ENCODE assay signal across 25 mouse cellular contexts in genomic region chr2:128380581-128380980, GRCm38 (mm10).
A peak's percentile ranks its signal among the peaks of the same experiment; 100 is the strongest.
DNase-seq lines count a peak whose midpoint lies in the region; ATAC-seq and TF ChIP-seq lines count a peak whose summit lies in the region.
"Had no signal": no experiment of that assay in that cellular context is flagged by ENCODE, and none has a peak within 500 bp of the region (broad histone marks: within the 10 kb centered on the region; RNA-seq: fewer than 3 reads in every experiment).

No protein-coding gene starts in this region.

- H3K79me3 ChIP-seq in C2C12 (ENCODE audit: low read depth): peaks cover 60% of the 10 kb centered on the region

- H3K79me2 ChIP-seq in C2C12 (ENCODE audit: control insufficient read depth, insufficient read depth): peaks cover 100% of the 10 kb centered on the region
- H3K79me2 ChIP-seq in myocyte (ENCODE audit: control insufficient read depth, insufficient read depth): peaks cover 95% of the 10 kb centered on the region

- no peak overlapping the region for H3K9ac ChIP-seq in hindbrain, embryonic 14.5 days
- H3K9ac ChIP-seq: embryonic facial prominence, embryonic 13.5 days; forebrain, embryonic 15.5 days; hindbrain, embryonic 12.5 days; kidney, embryonic 15.5 days; liver, embryonic 13.5 days; midbrain, embryonic 13.5 days had no signal

- no peaks in the 10 kb centered on the region for H3K36me3 ChIP-seq in hindbrain, embryonic 10.5 days
- no peaks in the 10 kb centered on the region for H3K36me3 ChIP-seq in hindbrain, embryonic 14.5 days (replicated peaks; ENCODE audit: control insufficient read depth, insufficient read depth)
- H3K36me3 ChIP-seq in C2C12 (ENCODE audit: control insufficient read depth, insufficient read depth) (peaks cover 3% of the 10 kb centered on the region), myocyte (ENCODE audit: control insufficient read depth, insufficient read depth) (no peaks in the 10 kb centered on the region)
- H3K36me3 ChIP-seq: embryonic facial prominence, embryonic 13.5 days; forebrain, embryonic 15.5 days; hindbrain, embryonic 12.5 days; kidney, embryonic 15.5 days; liver, embryonic 13.5 days; midbrain, embryonic 13.5 days had no signal

- no peak for TF ChIP-seq POLR2A in bone marrow macrophage, adult 2 months (IDR thresholded peaks at IDR 0.05; ENCODE audit: borderline replicate concordance, low read depth, low read length)
- no peak for TF ChIP-seq POLR2A in myocyte (IDR thresholded peaks at IDR 0.05; ENCODE audit: insufficient read length, low read depth)

- H3K4me1 ChIP-seq in hindbrain, embryonic 10.5 days (replicated peaks): peaks cover 35% of the 10 kb centered on the region
- H3K4me1 ChIP-seq in hindbrain, embryonic 14.5 days (replicated peaks; ENCODE audit: control insufficient read depth, insufficient read depth, low read length): peaks cover 10% of the 10 kb centered on the region
- peaks cover 36% of the 10 kb centered on the region for H3K4me1 ChIP-seq in bone marrow macrophage, adult 2 months (ENCODE audit: control insufficient read depth, insufficient read depth, low read length)

- H3ac ChIP-seq in C2C12 (ENCODE audit: control insufficient read depth, insufficient read length, low read depth) (no peak overlapping the region), myocyte (ENCODE audit: control insufficient read depth, insufficient read length) (no peak overlapping the region)

- peak overlapping the region; percentile 29; the same call in 1 of the 2 replicates for H3K27ac ChIP-seq in hindbrain, embryonic 10.5 days
- no peak overlapping the region for H3K27ac ChIP-seq in hindbrain, embryonic 14.5 days
- peak overlapping the region; percentile 7; the same call in 1 of the 2 replicates for H3K27ac ChIP-seq in bone marrow macrophage, adult 2 months (ENCODE audit: insufficient read depth, low read depth, low read length)
- H3K27ac ChIP-seq: embryonic facial prominence, embryonic 13.5 days; forebrain, embryonic 15.5 days; hindbrain, embryonic 12.5 days; kidney, embryonic 15.5 days; liver, embryonic 13.5 days; midbrain, embryonic 13.5 days; stomach, postnatal 0 days had no signal

- H3K9me3 ChIP-seq in hindbrain, embryonic 10.5 days: no peaks in the 10 kb centered on the region
- H3K9me3 ChIP-seq in hindbrain, embryonic 14.5 days (ENCODE audit: control insufficient read depth, low read length): no peaks in the 10 kb centered on the region
- H3K9me3 ChIP-seq: embryonic facial prominence, embryonic 13.5 days; forebrain, embryonic 15.5 days; hindbrain, embryonic 12.5 days; kidney, embryonic 15.5 days; liver, embryonic 13.5 days; midbrain, embryonic 13.5 days had no signal

- H3K4me2 ChIP-seq in hindbrain, embryonic 14.5 days (replicated peaks): no peak overlapping the region
- peak overlapping the region; percentile 76 for H3K4me2 ChIP-seq in myocyte (ENCODE audit: low read depth)
- H3K4me2 ChIP-seq: embryonic facial prominence, embryonic 13.5 days; forebrain, embryonic 15.5 days; heart, embryonic 11.5 days; hindbrain, embryonic 12.5 days; kidney, embryonic 15.5 days; liver, embryonic 13.5 days; midbrain, embryonic 13.5 days had no signal

- H3K4me3 ChIP-seq in hindbrain, embryonic 10.5 days: no peak overlapping the region
- H3K4me3 ChIP-seq in hindbrain, embryonic 14.5 days (replicated peaks; ENCODE audit: low read length): no peak overlapping the region
- no peak overlapping the region for H3K4me3 ChIP-seq in C2C12 (ENCODE audit: insufficient read depth, poor library complexity, severe bottlenecking)
- no peak overlapping the region for H3K4me3 ChIP-seq in bone marrow macrophage, adult 2 months (ENCODE audit: insufficient read depth, low read length)
- no peak overlapping the region for H3K4me3 ChIP-seq in myocyte
- H3K4me3 ChIP-seq: embryonic facial prominence, embryonic 13.5 days; forebrain, embryonic 15.5 days; hindbrain, embryonic 12.5 days; kidney, embryonic 15.5 days; liver, embryonic 13.5 days; midbrain, embryonic 13.5 days had no signal

- DNase-seq in hindbrain, embryonic 10.5 days (ENCODE audit: low spot score): no peak
- no peak for DNase-seq in hindbrain, embryonic 14.5 days (ENCODE audit: low spot score)
- DNase-seq in layer of hippocampus, adult 9-10 months (ENCODE audit: low spot score): no peak
- DNase-seq in kidney, adult 9 months: no peak
- DNase-seq in right cerebral cortex, adult 2 months (ENCODE audit: low spot score in 2 of 2): no peak
- DNase-seq: adrenal gland, postnatal 14 days; cerebellum, adult 8-10 months; cerebellum, postnatal 36 days; embryo, embryonic 11 days; kidney, postnatal 36 days; liver, embryonic 13.5 days; lung, adult 2 months; lung, postnatal 14 days; thymus, postnatal 14 days had no signal

- no peak for TF ChIP-seq CTCF in C2C12 (IDR thresholded peaks at IDR 0.05; ENCODE audit: control insufficient read depth, insufficient read depth, insufficient read length)
- no peak for TF ChIP-seq CTCF in bone marrow macrophage, adult 2 months (IDR thresholded peaks at IDR 0.05; ENCODE audit: low read depth, low read length)

- WGBS in hindbrain, embryonic 10.5 days: 40% methylated on average over 7 of the region's 7 CpGs
- WGBS in hindbrain, embryonic 14.5 days: 33% methylated on average over 7 of the region's 7 CpGs

- ATAC-seq in hindbrain, embryonic 14.5 days (ENCODE audit: low FRiP score): no peak
- ATAC-seq: forebrain, embryonic 15.5 days; intestine, embryonic 16.5 days; midbrain, embryonic 13.5 days had no signal

- H3K27me3 ChIP-seq in hindbrain, embryonic 10.5 days (ENCODE audit: insufficient read depth, poor library complexity, severe bottlenecking): 0 out of 2 replicates have a peak, but pooled peaks cover 3% of the 10 kb centered on the region
- no peaks in the 10 kb centered on the region for H3K27me3 ChIP-seq in hindbrain, embryonic 14.5 days (ENCODE audit: control insufficient read depth, insufficient read depth, low read length)
- H3K27me3 ChIP-seq in C2C12 (ENCODE audit: control insufficient read depth, insufficient read depth, insufficient read length): no peaks in the 10 kb centered on the region
- no peaks in the 10 kb centered on the region for H3K27me3 ChIP-seq in myocyte (ENCODE audit: control insufficient read depth, insufficient read depth, insufficient read length)
- H3K27me3 ChIP-seq: embryonic facial prominence, embryonic 13.5 days; forebrain, embryonic 15.5 days; hindbrain, embryonic 12.5 days; kidney, embryonic 15.5 days; liver, embryonic 13.5 days had no signal

TF ChIP-seq in C2C12, 6 proteins besides CTCF, POLR2A, EP300 and RAD21:
- no peak for TF ChIP-seq USF1 (IDR thresholded peaks at IDR 0.05; ENCODE audit: low read depth)
- peak; percentile 71 for TF ChIP-seq FOSL1 (IDR thresholded peaks at IDR 0.05; ENCODE audit: insufficient read depth, low read length, poor library complexity, severe bottlenecking)

TF ChIP-seq in myocyte, 11 proteins besides CTCF, POLR2A, EP300 and RAD21:
- TF ChIP-seq MYOG (IDR thresholded peaks at IDR 0.05; ENCODE audit: control insufficient read depth in 1 of 3, insufficient read depth in 1 of 3, insufficient read length in 2 of 3, low read depth in 2 of 3) (no peak), TCF12 (IDR thresholded peaks at IDR 0.05; ENCODE audit: insufficient read depth, poor library complexity, severe bottlenecking) (no peak), MYOD1 (IDR thresholded peaks at IDR 0.05; ENCODE audit: control insufficient read depth in 1 of 3, insufficient read length in 2 of 3, low read depth in 2 of 3) (no peak), E2F4 (IDR thresholded peaks at IDR 0.05; ENCODE audit: insufficient read depth) (no peak)
